Mouse (Mus musculus): ENCODE measurements around the gene Tdrkh. TPM values are rescaled to one million over a fixed set of nuclear protein-coding genes. Genes with fewer than 3 reads are reported as not detected.

The Tdrkh gene
- polyA plus RNA-seq, 1 experiment, result 12.3 TPM

GRCm38 (mm10) chr3:94472447-94473114, 59.5 kb downstream of the Tdrkh start:
- Histone ChIP-seq H3K9me3 (replicated peaks; ENCODE audit: control insufficient read depth, insufficient read depth, low read length, poor library complexity, severe bottlenecking) (no peaks in the 10 kb centered on the region), H3K9ac (ENCODE audit: low read depth, poor library complexity, severe bottlenecking) (no peak overlapping the region), H3K4me1 (ENCODE audit: control insufficient read depth, insufficient read depth, low read length) (no peaks in the 10 kb centered on the region), H3K27me3 (ENCODE audit: control insufficient read depth, insufficient read depth, low read length, poor library complexity, severe bottlenecking) (no peaks in the 10 kb centered on the region), H3K27ac (ENCODE audit: insufficient read depth, low read length) (no peak overlapping the region), H3K4me3 (ENCODE audit: low read depth, low read length) (peak overlapping the region; percentile 24), H3K36me3 (ENCODE audit: control insufficient read depth, insufficient read depth, low read length, poor library complexity, severe bottlenecking) (no peaks in the 10 kb centered on the region)
- TF ChIP-seq POLR2A (IDR thresholded peaks at IDR 0.05; ENCODE audit: insufficient read depth, low read length), result no peak
- TF ChIP-seq CTCF (IDR thresholded peaks at IDR 0.05; ENCODE audit: low read depth, low read length), result no peak
- TF ChIP-seq EP300 (IDR thresholded peaks at IDR 0.05; ENCODE audit: insufficient read depth, low read depth, low read length), result no peak

DNA sequence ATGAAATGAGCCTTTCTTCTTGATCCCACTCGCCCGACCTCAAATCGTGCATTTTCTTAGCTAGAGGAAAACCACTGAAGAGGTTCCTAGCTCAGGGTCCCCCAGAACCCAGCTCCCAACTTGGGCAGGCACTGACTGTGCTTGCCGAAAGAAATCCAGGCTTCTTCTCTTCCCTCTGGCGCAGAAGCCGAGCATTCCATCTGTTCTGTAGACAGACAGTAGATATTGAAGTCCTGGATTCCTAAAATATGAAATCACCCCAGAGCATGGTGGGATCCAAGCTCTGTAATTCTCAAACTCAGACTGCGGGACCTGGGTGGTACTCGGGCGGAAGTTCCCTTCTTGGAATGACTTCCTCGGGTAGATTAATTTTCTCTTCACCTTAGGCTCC, 60.0 kb downstream of the Tdrkh start:
- H3K36me3 ChIP-seq (ENCODE audit: control insufficient read depth, insufficient read depth, low read length, poor library complexity, severe bottlenecking), result no peaks in the 10 kb centered on the region
- no peak overlapping the region for H3K4me3 ChIP-seq (ENCODE audit: low read depth, low read length)
- H3K9ac ChIP-seq (ENCODE audit: low read depth, poor library complexity, severe bottlenecking), result no peak overlapping the region
- no peak overlapping the region for H3K27ac ChIP-seq (ENCODE audit: insufficient read depth, low read length)
- H3K9me3 ChIP-seq (replicated peaks; ENCODE audit: control insufficient read depth, insufficient read depth, low read length, poor library complexity, severe bottlenecking), result no peaks in the 10 kb centered on the region
- no peaks in the 10 kb centered on the region for H3K27me3 ChIP-seq (ENCODE audit: control insufficient read depth, insufficient read depth, low read length, poor library complexity, severe bottlenecking)
- H3K4me1 ChIP-seq (ENCODE audit: control insufficient read depth, insufficient read depth, low read length), result no peaks in the 10 kb centered on the region
- no peak for TF ChIP-seq CTCF (IDR thresholded peaks at IDR 0.05; ENCODE audit: low read depth, low read length)
- TF ChIP-seq EP300 (IDR thresholded peaks at IDR 0.05; ENCODE audit: insufficient read depth, low read depth, low read length), result no peak
- no peak for TF ChIP-seq POLR2A (IDR thresholded peaks at IDR 0.05; ENCODE audit: insufficient read depth, low read length)

GRCm38 (mm10) chr3:94473567-94474232, 60.6 kb downstream of the Tdrkh start:
- H3K4me3 ChIP-seq (ENCODE audit: low read depth, low read length), result no peak overlapping the region
- no peaks in the 10 kb centered on the region for H3K9me3 ChIP-seq (replicated peaks; ENCODE audit: control insufficient read depth, insufficient read depth, low read length, poor library complexity, severe bottlenecking)
- H3K27me3 ChIP-seq (ENCODE audit: control insufficient read depth, insufficient read depth, low read length, poor library complexity, severe bottlenecking), result no peaks in the 10 kb centered on the region
- H3K9ac ChIP-seq (ENCODE audit: low read depth, poor library complexity, severe bottlenecking), result no peak overlapping the region
- H3K4me1 ChIP-seq (ENCODE audit: control insufficient read depth, insufficient read depth, low read length), result no peaks in the 10 kb centered on the region
- H3K27ac ChIP-seq (ENCODE audit: insufficient read depth, low read length), result no peak overlapping the region
- no peaks in the 10 kb centered on the region for H3K36me3 ChIP-seq (ENCODE audit: control insufficient read depth, insufficient read depth, low read length, poor library complexity, severe bottlenecking)
- TF ChIP-seq CTCF (IDR thresholded peaks at IDR 0.05; ENCODE audit: low read depth, low read length) (no peak), POLR2A (IDR thresholded peaks at IDR 0.05; ENCODE audit: insufficient read depth, low read length) (no peak), EP300 (IDR thresholded peaks at IDR 0.05; ENCODE audit: insufficient read depth, low read depth, low read length) (no peak)

DNA sequence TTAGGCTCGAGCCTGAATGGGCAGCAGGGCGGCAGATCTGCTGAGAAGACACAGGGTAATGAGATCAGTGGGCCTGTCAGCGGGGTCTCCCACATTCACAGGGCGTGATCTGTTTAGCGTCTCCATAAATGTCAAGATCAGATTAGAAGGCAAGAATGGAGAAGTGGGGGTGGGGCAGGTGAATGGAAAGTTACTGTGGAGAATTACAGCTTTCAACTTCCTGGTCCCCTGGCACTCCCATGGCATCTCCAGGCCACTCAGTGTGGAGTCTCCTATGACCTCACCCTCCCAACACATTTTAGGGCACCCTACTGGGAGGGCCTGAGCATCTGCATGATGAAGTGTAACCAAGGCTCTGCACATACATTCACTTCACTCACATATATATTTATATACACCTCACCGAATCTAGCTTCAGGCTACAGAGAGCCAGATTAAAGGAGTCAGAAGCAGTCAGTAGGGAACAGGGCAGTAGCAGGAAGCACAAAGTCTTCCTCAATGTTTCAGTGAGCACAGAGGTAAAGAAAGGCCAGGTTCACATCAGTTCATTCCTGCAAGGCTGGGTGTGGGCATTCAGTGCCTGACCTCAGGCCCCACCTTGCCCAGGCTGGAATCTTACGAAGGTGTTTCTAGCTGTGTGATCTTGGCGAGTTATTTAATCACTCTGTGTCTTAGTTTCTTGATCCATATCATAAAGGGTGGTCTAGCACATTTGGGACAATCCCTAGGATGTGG, 63.4 kb downstream of the Tdrkh start:
- Histone ChIP-seq H3K27ac (ENCODE audit: insufficient read depth, low read length) (no peak overlapping the region), H3K9me3 (replicated peaks; ENCODE audit: control insufficient read depth, insufficient read depth, low read length, poor library complexity, severe bottlenecking) (no peaks in the 10 kb centered on the region), H3K4me3 (ENCODE audit: low read depth, low read length) (no peak overlapping the region), H3K4me1 (ENCODE audit: control insufficient read depth, insufficient read depth, low read length) (peaks cover 3% of the 10 kb centered on the region), H3K36me3 (ENCODE audit: control insufficient read depth, insufficient read depth, low read length, poor library complexity, severe bottlenecking) (no peaks in the 10 kb centered on the region), H3K9ac (ENCODE audit: low read depth, poor library complexity, severe bottlenecking) (no peak overlapping the region), H3K27me3 (ENCODE audit: control insufficient read depth, insufficient read depth, low read length, poor library complexity, severe bottlenecking) (no peaks in the 10 kb centered on the region)
- TF ChIP-seq POLR2A (IDR thresholded peaks at IDR 0.05; ENCODE audit: insufficient read depth, low read length), result no peak
- TF ChIP-seq EP300 (IDR thresholded peaks at IDR 0.05; ENCODE audit: insufficient read depth, low read depth, low read length), result no peak
- TF ChIP-seq CTCF (IDR thresholded peaks at IDR 0.05; ENCODE audit: low read depth, low read length), result no peak

DNA sequence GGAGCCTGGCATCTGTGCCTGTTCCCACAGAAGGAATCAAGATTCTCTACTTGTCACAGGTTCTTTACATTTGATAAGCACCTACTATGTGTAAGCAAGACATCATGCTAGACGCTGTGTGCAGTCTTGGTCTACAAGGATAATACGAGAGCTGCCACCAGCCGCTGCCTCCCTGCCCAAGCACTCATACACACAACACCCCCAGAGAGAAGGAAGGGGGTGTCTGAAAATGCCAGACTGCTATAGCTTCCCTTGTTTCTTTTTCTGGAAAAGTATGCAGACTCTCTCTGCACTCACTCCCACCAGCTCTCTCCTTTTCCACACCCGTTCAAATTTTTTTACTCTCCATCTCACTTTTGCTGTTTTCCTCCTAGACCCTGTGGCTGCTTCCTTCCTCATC, 64.4 kb downstream of the Tdrkh start:
- TF ChIP-seq CTCF (IDR thresholded peaks at IDR 0.05; ENCODE audit: low read depth, low read length), result no peak
- TF ChIP-seq POLR2A (IDR thresholded peaks at IDR 0.05; ENCODE audit: insufficient read depth, low read length), result no peak
- no peak for TF ChIP-seq EP300 (IDR thresholded peaks at IDR 0.05; ENCODE audit: insufficient read depth, low read depth, low read length)
- H3K9me3 ChIP-seq (replicated peaks; ENCODE audit: control insufficient read depth, insufficient read depth, low read length, poor library complexity, severe bottlenecking), result no peaks in the 10 kb centered on the region
- no peaks in the 10 kb centered on the region for H3K27me3 ChIP-seq (ENCODE audit: control insufficient read depth, insufficient read depth, low read length, poor library complexity, severe bottlenecking)
- peaks cover 3% of the 10 kb centered on the region for H3K4me1 ChIP-seq (ENCODE audit: control insufficient read depth, insufficient read depth, low read length)
- H3K4me3 ChIP-seq (ENCODE audit: low read depth, low read length), result no peak overlapping the region
- H3K27ac ChIP-seq (ENCODE audit: insufficient read depth, low read length), result no peak overlapping the region
- H3K36me3 ChIP-seq (ENCODE audit: control insufficient read depth, insufficient read depth, low read length, poor library complexity, severe bottlenecking), result no peaks in the 10 kb centered on the region
- no peak overlapping the region for H3K9ac ChIP-seq (ENCODE audit: low read depth, poor library complexity, severe bottlenecking)
